Mouse (Mus musculus) hindbrain, embryonic 15.5 days (tissue): ENCODE measurements at regions not wholly inside any gene's neighbourhood (a gene's known extent, or its start where the extent isn't known, plus 50 kb on each side); places are given as distances from the start of the nearest gene placed in this dataset.
"Not testable (repeated sequence)": the region's sequence is repeated elsewhere in the genome, so short reads cannot be mapped to it uniquely, and the experiment has no call there.

ENCODE experiments used
- ATAC-seq: fragments of 200-750 bp; cut with Nextera tagmentation; 2 replicates; pipeline ENCODE4 v1.8.0; 2017; ENCODE audit warnings: low read depth, moderate number of reproducible peaks, moderate TSS enrichment; ENCODE audit not compliant: low FRiP score
- H3K27ac ChIP-seq: fragments of 300-500 bp; sonication (generic); replicated peaks from 2 replicates; pipeline ENCODE4 v1.5.1; 2015; ENCODE audit warnings: mild to moderate bottlenecking, inconsistent platforms
- H3K27me3 ChIP-seq: fragments of 300-500 bp; sonication (generic); 2 replicates; pipeline ENCODE4 v1.6.1; 2015; ENCODE audit warnings: control low read depth, inconsistent platforms
- H3K36me3 ChIP-seq: fragments of 300-500 bp; sonication (generic); 2 replicates; pipeline ENCODE4 v1.6.1; 2015; ENCODE audit warnings: control low read depth, inconsistent platforms
- H3K4me1 ChIP-seq: fragments of 300-500 bp; sonication (generic); replicated peaks from 2 replicates; pipeline ENCODE4 v1.6.1; 2015; ENCODE audit warnings: control low read depth, inconsistent platforms
- H3K4me2 ChIP-seq: fragments of 300-500 bp; sonication (generic); 2 replicates; pipeline ENCODE4 v1.6.1; 2015; ENCODE audit warnings: moderate library complexity, mild to moderate bottlenecking, inconsistent platforms
- H3K4me3 ChIP-seq: fragments of 300-500 bp; sonication (generic); 2 replicates; pipeline ENCODE4 v1.5.1; 2015; ENCODE audit warnings: mild to moderate bottlenecking, inconsistent platforms
- H3K9ac ChIP-seq: fragments of 300-500 bp; sonication (generic); 2 replicates; pipeline ENCODE4 v1.6.1; 2015; ENCODE audit warnings: inconsistent platforms
- H3K9me3 ChIP-seq: fragments of 300-500 bp; sonication (generic); 2 replicates; pipeline ENCODE4 v1.6.1; 2016; ENCODE audit warnings: control low read depth, inconsistent platforms
- WGBS: fragments of 180-500 bp; shearing (Covaris S2); methylation state at CpG from one replicate; pipeline ENCODE4 v1.1.7; 2015; 5-methylcytosine and 5-hydroxymethylcytosine counted together

GRCm38 (mm10) chr14:14478159-14478558 is 77.1 kb downstream of the Olfr721-ps1 start:
- H3K36me3 ChIP-seq, ATAC-seq, H3K27ac ChIP-seq, H3K9ac ChIP-seq, H3K4me1 ChIP-seq, H3K9me3 ChIP-seq, H3K27me3 ChIP-seq, H3K4me3 ChIP-seq, H3K4me2 ChIP-seq: not testable (repeated sequence)
- WGBS, result 93% methylated on average over 2 of the region's 2 CpGs

DNA sequence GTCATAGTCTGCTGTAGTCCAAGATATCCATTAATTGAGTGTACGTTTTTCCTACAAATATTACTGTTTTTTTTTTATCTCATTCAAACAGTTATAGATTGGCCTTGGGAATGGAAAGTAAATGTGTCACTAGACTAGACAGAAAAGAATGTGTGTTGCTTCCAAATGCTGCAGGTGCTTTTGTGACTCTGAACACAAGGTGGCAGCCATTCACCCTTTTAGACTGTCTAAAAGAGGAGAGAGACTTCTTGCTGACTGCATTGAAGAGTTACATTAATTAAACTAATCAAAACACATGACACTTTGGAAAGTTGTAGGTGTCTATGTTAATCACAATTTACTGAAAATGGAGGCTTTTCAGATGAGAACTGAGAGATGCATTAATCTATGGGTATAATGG is 80.7 kb downstream of the Olfr721-ps1 start:
- H3K36me3 ChIP-seq, result no peaks in the 10 kb centered on the region
- H3K4me3 ChIP-seq, result no peak overlapping the region
- WGBS, result 88% methylated on average over 1 of the region's 1 CpGs
- H3K27me3 ChIP-seq, result no peaks in the 10 kb centered on the region
- no peak overlapping the region for H3K27ac ChIP-seq
- no peaks in the 10 kb centered on the region for H3K9me3 ChIP-seq
- no peak overlapping the region for H3K9ac ChIP-seq
- no peak for ATAC-seq
- no peaks in the 10 kb centered on the region for H3K4me1 ChIP-seq
- no peak overlapping the region for H3K4me2 ChIP-seq

DNA sequence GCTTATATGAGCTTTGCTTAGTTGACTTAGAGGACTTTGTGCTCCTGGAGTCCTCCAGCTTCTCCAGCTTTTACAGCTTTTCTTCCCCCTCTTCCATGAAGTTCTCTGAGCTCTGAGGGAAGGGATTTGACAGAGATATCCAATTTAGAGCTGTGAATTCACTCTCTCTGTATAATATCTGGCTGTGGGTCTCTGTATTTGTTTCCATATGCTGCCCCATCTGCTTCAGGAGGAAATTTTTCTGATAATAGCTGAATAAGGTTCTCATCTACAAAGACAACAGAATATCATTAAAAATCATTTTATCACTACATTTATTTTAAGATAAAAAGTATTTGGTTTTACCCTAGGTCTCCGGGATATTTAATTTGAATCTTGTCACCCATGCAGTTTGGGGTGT is 85.3 kb downstream of the Olfr721-ps1 start:
- Histone ChIP-seq H3K9ac (no peak overlapping the region), H3K36me3 (no peaks in the 10 kb centered on the region), H3K4me2 (no peak overlapping the region), H3K4me1 (no peaks in the 10 kb centered on the region), H3K27ac (no peak overlapping the region), H3K4me3 (no peak overlapping the region), H3K27me3 (no peaks in the 10 kb centered on the region), H3K9me3 (no peaks in the 10 kb centered on the region)
- no peak for ATAC-seq
- 96% methylated on average over 1 of the region's 1 CpGs for WGBS

DNA sequence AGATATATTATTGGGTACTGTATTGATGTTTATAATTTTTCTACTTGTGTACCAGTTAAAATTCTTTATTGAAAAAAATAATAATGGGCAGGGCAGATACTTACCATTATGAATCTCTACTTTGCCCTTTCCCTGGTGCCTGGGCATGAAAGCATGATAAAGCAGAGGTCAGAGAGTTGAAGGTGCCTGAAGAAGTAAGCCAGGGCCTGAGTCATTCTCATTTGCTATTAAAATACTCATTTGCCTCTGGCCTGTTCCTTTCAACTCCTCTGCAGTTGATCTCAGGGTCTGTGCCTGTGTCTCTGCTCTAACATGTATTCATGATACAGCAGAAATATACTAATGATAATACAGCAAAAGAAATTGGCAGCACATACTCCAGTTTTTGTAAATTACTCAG is 89.4 kb downstream of the Olfr721-ps1 start:
- H3K9me3 ChIP-seq, result no peaks in the 10 kb centered on the region
- H3K36me3 ChIP-seq, result no peaks in the 10 kb centered on the region
- no peaks in the 10 kb centered on the region for H3K4me1 ChIP-seq
- H3K27ac ChIP-seq, result no peak overlapping the region
- H3K4me2 ChIP-seq, result no peak overlapping the region
- no peak overlapping the region for H3K4me3 ChIP-seq
- no peak overlapping the region for H3K9ac ChIP-seq
- no peaks in the 10 kb centered on the region for H3K27me3 ChIP-seq
- no peak for ATAC-seq

- no peak overlapping the region for H3K27ac ChIP-seq
- no peak overlapping the region for H3K9ac ChIP-seq
- H3K4me1 ChIP-seq, result no peaks in the 10 kb centered on the region
- no peak overlapping the region for H3K4me3 ChIP-seq
- no peaks in the 10 kb centered on the region for H3K27me3 ChIP-seq
- H3K4me2 ChIP-seq, result no peak overlapping the region
- ATAC-seq, result no peak
- no peaks in the 10 kb centered on the region for H3K9me3 ChIP-seq
- no peaks in the 10 kb centered on the region for H3K36me3 ChIP-seq
Observed at GRCm38 (mm10) chr14:14492041-14492440, 90.9 kb downstream of the Olfr721-ps1 start.

DNA sequence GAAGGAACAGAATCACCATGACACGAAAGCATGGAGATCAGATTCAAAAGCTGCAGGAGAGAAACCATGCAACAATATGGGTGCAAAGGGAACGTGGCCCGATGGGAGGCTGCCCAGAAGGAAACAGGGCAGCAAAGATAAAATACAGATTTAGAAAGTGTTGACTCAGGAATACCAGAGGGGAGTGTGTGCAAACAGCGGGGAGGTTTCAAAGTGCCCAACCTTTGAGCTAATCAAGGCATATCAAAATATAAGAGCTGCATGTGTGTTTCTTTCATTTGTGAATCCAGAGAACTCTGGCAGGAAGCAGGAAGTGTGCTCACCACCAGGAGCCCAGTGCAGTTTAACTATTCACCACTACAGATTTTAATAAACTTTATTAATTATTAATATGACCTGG is 110.8 kb downstream of the Olfr721-ps1 start:
- Histone ChIP-seq H3K4me2 (no peak overlapping the region), H3K9ac (no peak overlapping the region), H3K36me3 (no peaks in the 10 kb centered on the region), H3K27ac (no peak overlapping the region), H3K27me3 (no peaks in the 10 kb centered on the region), H3K9me3 (no peaks in the 10 kb centered on the region), H3K4me1 (no peaks in the 10 kb centered on the region), H3K4me3 (no peak overlapping the region)
- 91% methylated on average over 4 of the region's 4 CpGs for WGBS
- ATAC-seq, result no peak

GRCm38 (mm10) chr14:14513056-14513455 is 112.0 kb downstream of the Olfr721-ps1 start:
- Histone ChIP-seq H3K4me1 (no peaks in the 10 kb centered on the region), H3K27me3 (no peaks in the 10 kb centered on the region), H3K9ac (no peak overlapping the region), H3K9me3 (no peaks in the 10 kb centered on the region), H3K4me2 (no peak overlapping the region), H3K27ac (no peak overlapping the region), H3K4me3 (no peak overlapping the region), H3K36me3 (no peaks in the 10 kb centered on the region)
- 94% methylated on average over 2 of the region's 2 CpGs for WGBS
- ATAC-seq, result no peak

- no peak overlapping the region for H3K9ac ChIP-seq
- no peak overlapping the region for H3K4me2 ChIP-seq
- ATAC-seq, result no peak
- WGBS, result 86% methylated on average over 3 of the region's 3 CpGs
- no peaks in the 10 kb centered on the region for H3K9me3 ChIP-seq
- H3K4me1 ChIP-seq, result no peaks in the 10 kb centered on the region
- H3K27me3 ChIP-seq, result no peaks in the 10 kb centered on the region
- no peaks in the 10 kb centered on the region for H3K36me3 ChIP-seq
- no peak overlapping the region for H3K27ac ChIP-seq
- H3K4me3 ChIP-seq, result no peak overlapping the region
Observed at GRCm38 (mm10) chr14:14513498-14513897, 112.4 kb downstream of the Olfr721-ps1 start.

GRCm38 (mm10) chr14:14514440-14515172 is 113.5 kb downstream of the Olfr721-ps1 start:
- Histone ChIP-seq H3K27ac (no peak overlapping the region), H3K4me3 (no peak overlapping the region), H3K4me2 (no peak overlapping the region), H3K4me1 (no peaks in the 10 kb centered on the region), H3K9me3 (no peaks in the 10 kb centered on the region), H3K36me3 (no peaks in the 10 kb centered on the region), H3K27me3 (no peaks in the 10 kb centered on the region), H3K9ac (no peak overlapping the region)
- WGBS, result 55% methylated on average over 1 of the region's 1 CpGs
- no peak for ATAC-seq

DNA sequence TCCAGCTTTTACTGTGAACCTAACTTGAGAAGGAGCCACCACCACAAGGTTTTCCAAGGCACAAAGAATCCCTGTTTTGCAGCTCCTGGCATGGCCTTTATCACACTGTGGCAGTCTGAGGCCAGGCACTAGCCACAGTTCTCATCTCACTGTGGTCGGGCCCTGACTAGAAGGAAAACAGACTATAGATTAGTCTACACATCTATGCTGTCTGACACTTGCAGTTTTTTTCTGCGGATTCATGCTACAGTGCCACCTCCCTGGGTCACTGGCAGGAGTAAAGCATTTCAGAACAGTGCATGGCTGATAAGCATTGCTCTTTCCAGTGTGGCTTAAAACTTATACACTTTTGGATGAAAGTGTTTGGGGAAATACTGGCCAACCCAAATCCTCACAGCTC is 114.3 kb downstream of the Olfr721-ps1 start:
- 79% methylated on average over 2 of the region's 2 CpGs for WGBS
- H3K9ac ChIP-seq, result no peak overlapping the region
- H3K27ac ChIP-seq, result no peak overlapping the region
- no peaks in the 10 kb centered on the region for H3K4me1 ChIP-seq
- no peaks in the 10 kb centered on the region for H3K27me3 ChIP-seq
- no peak for ATAC-seq
- no peak overlapping the region for H3K4me2 ChIP-seq
- no peaks in the 10 kb centered on the region for H3K36me3 ChIP-seq
- H3K9me3 ChIP-seq, result no peaks in the 10 kb centered on the region
- H3K4me3 ChIP-seq, result no peak overlapping the region

DNA sequence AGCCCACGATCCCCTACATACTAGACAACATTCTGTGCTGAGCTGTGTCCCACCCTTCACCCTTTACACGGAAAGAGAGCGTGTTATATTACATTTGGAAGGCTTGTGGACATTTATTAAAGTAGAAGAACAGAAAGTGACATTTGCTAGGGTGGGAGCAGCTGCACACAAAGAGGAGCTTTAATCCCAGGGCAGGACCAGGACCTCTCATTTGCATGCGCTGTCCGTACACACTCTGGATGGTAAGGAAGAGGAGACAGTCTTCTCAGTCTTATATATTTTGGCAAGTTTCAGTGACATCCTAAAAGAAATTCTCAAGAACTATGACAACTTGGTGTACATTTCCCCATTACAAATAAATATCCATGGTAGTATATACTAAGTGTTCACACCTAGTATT is 114.8 kb downstream of the Olfr721-ps1 start:
- 64% methylated on average over 5 of the region's 5 CpGs for WGBS
- Histone ChIP-seq H3K27me3 (no peaks in the 10 kb centered on the region), H3K4me2 (no peak overlapping the region), H3K36me3 (no peaks in the 10 kb centered on the region), H3K9ac (no peak overlapping the region), H3K4me1 (no peaks in the 10 kb centered on the region), H3K27ac (no peak overlapping the region), H3K4me3 (no peak overlapping the region), H3K9me3 (no peaks in the 10 kb centered on the region)
- ATAC-seq, result no peak

DNA sequence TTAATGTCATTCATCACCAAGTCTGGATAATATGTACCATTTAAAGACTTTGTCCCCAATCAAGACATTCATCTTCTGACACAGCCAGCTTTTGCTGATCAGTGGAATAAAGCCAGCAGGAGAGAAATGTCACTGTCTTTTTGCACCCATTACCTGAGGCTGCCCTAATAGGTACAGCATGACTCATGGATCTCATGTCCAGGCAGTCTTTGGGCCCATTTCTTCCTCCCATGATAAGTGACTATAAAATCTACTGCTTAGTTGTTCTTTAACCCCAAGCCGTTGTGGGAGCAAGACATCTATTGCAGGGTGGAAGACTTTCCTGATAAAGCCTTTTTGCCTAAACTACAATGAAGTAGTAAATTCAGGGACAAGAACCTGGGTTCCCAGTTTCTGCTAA is 116.9 kb downstream of the Olfr721-ps1 start:
- Histone ChIP-seq H3K4me1 (no peaks in the 10 kb centered on the region), H3K27me3 (no peaks in the 10 kb centered on the region), H3K9me3 (no peaks in the 10 kb centered on the region), H3K9ac (no peak overlapping the region), H3K36me3 (no peaks in the 10 kb centered on the region), H3K4me3 (no peak overlapping the region), H3K27ac (no peak overlapping the region), H3K4me2 (no peak overlapping the region)
- 96% methylated on average over 1 of the region's 1 CpGs for WGBS
- no peak for ATAC-seq

GRCm38 (mm10) chr14:14518841-14519240 is 117.7 kb downstream of the Olfr721-ps1 start:
- no peaks in the 10 kb centered on the region for H3K4me1 ChIP-seq
- H3K9me3 ChIP-seq, result no peaks in the 10 kb centered on the region
- no peaks in the 10 kb centered on the region for H3K36me3 ChIP-seq
- 89% methylated on average over 2 of the region's 2 CpGs for WGBS
- no peak overlapping the region for H3K4me3 ChIP-seq
- H3K4me2 ChIP-seq, result no peak overlapping the region
- H3K27ac ChIP-seq, result no peak overlapping the region
- H3K27me3 ChIP-seq, result no peaks in the 10 kb centered on the region
- no peak for ATAC-seq
- H3K9ac ChIP-seq, result no peak overlapping the region
